Mouse (Mus musculus): ENCODE results near the gene Sccpdh.

DNA sequence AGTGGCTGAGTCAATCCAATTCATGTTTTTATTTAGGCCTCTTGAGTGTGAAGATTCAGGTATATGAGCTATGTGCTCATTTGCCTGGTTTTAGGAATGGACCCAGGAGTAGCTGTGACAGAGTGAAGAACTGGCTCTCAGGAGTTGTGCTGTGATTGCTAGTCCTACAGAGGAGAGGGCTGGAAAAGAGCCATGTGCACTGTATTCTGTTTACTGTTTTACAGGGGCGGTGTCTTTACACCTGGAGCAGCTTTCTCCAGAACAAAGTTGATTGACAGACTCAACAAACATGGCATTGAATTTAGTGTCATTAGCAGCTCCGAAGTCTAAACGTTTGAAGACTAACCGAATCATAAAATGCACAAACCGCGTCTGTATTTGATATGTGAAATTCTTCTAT, 18.3 kb downstream of the Sccpdh start:
- TF ChIP-seq CTCF (IDR thresholded peaks at IDR 0.05; ENCODE audit: extremely low read depth, insufficient read length, insufficient replicate concordance, low read depth, low read length) (no peak), POLR2A (IDR thresholded peaks at IDR 0.05; ENCODE audit: low read depth, low read length) (no peak)
